Mouse (Mus musculus) cerebellum, adult 9-10 months (tissue): Measurements from ENCODE around the gene Srrm3.
A peak's percentile ranks its signal among the peaks of the same experiment; 100 is the strongest.

Experiments used
- DNase-seq: peaks from one replicate; pipeline ENCODE4 v3.0.0; 2022

The Srrm3 gene

DNA sequence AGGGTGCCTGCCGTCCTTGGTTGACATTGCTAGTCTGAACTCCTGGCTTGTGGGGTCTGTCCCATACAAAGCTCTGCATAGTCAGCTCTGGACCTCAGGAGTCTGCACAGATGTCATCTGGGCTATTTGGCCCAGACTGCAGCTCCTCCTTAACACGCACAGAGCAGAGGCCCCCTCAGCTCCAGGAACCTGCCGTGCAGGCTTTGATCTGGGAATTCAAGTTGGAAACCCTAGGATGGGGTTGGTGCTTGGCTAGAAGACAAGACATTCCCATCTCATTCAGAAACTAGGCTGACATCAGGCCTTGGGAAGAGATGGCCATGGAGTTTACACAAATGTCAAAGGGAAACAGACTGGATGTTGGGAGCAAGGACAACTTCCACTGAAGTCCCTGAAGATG lies 17.8 kb downstream of the Srrm3 start:
- no peak for DNase-seq

- DNase-seq: no peak
These were observed 19.5 kb downstream of the Srrm3 start for GRCm38 (mm10) chr5:135826225-135826624.

DNA sequence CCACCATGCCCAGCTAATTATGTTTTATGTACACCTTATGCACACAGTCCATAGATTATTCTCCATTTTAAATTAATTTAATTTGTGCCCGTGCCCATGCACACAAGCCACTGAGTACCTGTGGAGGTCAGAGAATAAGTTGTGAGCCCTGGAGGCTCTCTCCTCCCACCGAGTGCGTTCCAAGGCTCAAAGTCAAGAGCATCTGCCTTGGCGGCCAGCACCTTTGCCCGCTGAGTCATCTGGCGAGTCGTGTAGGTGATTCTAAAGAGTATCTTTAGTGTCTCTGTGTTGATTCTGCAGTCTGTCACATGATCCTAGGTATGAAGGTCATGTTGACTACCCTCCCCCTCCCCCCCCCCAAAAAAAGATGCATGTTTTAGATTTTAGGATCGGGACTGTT lies 22.7 kb downstream of the Srrm3 start:
- DNase-seq: no peak

DNA sequence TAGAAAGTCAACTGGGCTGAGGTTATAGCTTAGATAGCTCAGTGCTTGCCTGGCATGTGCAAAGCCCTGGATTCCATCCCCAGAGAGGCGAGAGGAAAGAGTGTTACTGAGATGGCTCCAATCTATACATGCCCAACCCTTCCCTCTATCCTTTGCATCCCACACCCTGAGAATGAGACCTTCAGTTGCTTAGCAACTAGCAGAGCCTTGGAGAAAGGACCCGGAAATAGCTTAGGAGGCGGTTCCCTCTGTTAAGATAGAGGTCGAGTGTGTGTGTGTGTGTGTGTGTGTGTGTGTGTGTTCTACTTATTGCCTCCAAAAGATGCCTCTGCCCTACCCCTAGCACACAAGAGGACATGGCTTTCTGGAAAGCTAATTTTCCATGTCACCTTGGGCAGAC lies 26.0 kb downstream of the Srrm3 start:
- DNase-seq: no peak

DNA sequence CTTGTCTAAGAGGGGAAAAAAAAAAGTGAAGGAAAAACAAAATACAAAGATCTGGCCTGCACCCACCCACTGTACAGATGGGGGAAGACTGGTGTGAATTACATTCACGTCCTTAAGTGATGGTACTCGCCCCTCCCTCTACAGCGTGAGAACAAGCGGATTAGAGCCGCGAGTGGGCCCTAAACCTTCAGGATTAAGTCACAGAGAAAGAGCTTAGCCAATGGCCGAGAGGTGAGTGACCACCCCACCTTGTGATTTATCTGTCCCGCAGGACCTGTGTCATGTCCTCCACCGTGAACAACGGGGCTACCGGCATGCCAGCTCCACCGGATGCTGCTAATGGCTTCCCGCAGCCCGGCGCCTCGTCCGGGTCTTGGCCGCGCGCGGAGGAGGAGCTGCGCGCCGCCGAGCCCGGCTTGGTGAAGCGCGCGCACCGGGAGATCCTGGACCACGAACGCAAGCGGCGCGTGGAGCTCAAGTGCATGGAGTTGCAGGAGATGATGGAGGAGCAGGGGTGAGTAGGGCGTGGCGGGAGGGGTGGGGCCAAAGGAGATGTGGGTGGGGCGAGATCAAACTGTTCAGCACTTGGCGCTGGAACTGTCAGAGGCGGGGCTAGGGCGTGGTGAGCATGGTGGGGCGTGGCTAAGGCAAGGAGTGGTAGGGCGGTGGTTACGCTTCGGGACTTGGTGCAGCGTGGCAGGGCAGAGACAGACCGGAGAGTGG lies 28.2 kb downstream of the Srrm3 start:
- peak; percentile 85 for DNase-seq

DNA sequence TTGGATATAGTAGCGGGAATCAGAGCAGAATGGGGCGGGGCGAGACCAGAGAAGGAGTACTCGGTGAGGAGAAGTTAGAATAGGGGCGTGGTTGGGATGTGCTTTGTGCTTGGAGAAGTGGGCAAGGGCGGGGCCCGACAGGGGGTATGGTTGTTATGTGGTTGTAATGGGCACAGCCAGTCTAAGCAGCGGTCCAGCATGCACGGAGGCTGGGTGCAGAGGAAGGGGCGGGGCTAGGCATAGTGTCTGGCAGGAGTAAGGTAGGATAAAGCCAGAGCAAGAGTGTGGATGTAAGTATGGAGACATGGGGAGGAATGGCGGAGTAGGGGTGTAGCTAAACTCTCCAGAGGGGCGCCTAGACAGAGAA lies 28.8 kb downstream of the Srrm3 start:
- DNase-seq: no peak

GRCm38 (mm10) chr5:135835981-135836380 lies 29.3 kb downstream of the Srrm3 start:
- peak; percentile 73 for DNase-seq

GRCm38 (mm10) chr5:135841651-135842050 lies 35.0 kb downstream of the Srrm3 start:
- DNase-seq: no peak

- DNase-seq: no peak
These were observed 36.7 kb downstream of the Srrm3 start for GRCm38 (mm10) chr5:135843418-135843817.

DNA sequence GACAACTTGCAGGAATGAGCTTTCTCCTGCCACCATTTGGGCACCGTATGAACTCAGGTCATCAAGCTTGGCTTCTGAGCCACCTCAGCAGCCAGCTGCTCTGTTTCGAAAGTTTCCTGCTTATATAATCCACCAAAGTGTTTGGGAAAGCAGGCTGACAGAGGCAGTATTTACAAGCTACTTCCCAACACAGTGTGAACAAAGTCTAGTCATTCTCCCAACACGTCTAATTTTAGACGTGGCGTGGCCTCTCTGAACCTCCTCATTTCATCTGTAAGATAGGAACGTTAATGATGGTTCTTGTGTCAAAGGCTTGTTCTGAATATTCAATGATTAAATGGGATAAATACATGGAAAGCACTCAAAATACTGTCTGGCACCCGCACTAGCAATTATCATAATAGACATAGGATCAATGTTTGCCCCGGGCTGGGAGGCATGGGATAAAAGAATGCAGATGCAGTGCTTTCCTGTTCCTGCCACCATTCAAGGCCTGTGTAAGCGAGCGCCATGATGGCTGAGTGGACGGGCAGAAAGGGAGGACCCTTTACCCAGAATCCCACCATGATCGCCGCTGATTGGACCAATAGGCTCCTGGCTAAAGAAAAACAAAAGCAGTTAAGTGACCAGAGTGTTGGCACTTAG lies 39.1 kb downstream of the Srrm3 start:
- no peak for DNase-seq

GRCm38 (mm10) chr5:135847460-135847859 lies 40.8 kb downstream of the Srrm3 start:
- DNase-seq: no peak

DNA sequence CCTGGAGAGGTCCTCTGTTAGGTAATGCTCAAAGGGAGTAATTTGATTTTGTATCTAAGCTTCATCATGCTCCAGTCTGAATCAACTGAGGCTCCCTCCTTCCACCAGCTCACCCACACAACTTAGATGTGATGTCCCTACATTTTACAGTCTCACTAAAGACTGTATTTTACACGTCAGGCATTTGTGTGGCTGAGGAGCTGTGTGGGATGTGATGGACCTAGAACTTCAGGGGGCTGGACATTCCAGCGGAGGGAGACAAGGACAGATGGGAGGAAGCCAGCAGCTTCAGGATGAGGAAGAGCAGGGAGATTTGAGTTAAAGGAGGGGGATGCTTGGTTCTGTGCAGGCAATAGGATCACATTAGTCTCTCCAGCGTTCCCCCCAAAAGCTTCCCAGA lies 41.2 kb downstream of the Srrm3 start:
- no peak for DNase-seq

GRCm38 (mm10) chr5:135851024-135851423 lies 44.3 kb downstream of the Srrm3 start:
- no peak for DNase-seq

DNA sequence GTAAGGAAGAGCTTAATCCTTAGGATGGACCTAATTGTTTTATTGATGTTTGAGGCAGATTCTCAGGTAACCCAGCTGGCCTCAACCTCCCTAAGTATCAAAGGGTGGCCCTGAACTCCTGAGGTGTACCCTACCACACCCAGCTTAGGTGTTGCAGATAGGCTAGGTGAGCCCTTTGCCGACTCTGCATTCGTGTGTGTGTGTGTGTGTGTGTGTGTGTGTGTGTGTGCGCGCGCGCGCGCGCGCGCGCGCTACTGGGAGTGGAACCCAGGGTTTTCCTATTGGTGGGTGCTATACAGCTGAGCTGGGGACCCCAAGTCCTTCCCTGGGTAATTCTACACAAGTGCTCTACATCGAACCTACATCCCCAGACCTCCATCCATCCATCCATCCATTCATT lies 44.8 kb downstream of the Srrm3 start:
- no peak for DNase-seq

GRCm38 (mm10) chr5:135852421-135852820 lies 45.7 kb downstream of the Srrm3 start:
- no peak for DNase-seq

DNA sequence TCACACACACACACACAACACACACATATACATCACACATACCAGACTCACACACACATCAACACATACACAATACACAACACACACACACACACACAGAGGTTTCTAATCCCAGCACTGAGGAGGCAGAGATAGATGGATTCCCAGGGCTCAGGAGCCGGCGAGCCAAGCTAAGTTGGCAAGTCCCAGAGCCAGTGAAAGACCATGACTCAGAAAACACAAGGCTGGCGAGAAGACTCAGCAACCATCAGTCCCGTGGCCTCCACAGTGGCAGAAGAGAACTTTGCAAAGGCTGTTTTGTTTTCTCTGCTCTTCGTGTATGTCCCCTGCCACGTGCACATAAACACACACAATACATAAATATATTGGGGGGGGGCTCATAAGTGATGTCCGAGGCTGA lies 47.0 kb downstream of the Srrm3 start:
- DNase-seq: no peak

GRCm38 (mm10) chr5:135855156-135855555 lies 48.5 kb downstream of the Srrm3 start:
- DNase-seq: peak; percentile 86

- DNase-seq: no peak
These were observed 60.0 kb downstream of the Srrm3 start for GRCm38 (mm10) chr5:135866662-135867061.

DNA sequence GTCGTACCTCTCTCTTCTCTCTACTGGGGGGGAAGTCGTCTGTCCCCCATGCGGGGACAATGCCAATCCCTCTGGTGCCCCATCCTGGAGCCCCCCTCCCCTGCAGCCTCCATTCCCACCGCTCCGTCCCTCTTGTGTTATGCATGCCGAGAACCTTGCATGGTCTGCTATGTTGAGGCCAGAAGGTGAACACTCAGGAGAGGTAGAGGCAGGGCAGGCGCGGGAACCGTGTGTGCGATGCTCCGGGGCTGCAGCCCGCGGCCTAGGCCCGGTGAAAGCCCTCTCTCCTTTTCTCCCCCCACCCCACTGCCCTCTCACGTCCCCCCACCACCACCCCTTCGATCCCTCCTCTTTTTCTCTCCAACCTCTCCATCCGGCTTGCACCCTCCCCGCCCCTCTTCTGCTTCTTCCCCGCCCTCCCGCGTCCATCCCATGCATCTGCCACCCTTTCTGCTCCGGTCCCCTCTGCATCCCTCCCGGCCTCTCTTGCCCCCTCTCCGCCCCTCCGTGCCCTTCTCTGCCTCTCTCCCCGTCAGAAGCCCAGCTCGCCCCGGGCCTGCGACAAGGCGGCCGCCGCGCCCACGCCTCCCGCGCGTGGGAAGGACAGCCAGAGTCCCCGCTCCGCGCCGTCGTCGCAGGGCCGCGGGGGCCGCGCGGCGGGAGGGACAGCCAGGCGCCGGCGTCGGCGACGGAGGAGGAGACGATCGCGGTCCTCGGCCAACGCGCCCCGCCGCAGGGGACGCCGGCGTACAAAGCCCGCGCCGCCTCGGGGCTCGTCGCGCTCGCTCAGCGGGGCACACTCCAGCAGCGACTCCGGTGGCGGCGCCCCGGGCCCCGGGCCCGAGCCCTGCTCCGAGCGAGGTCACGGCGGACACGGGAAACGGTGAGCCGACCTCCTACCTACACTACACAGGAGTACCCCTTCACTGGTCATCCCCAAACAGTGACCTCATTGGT lies 61.2 kb downstream of the Srrm3 start:
- DNase-seq: no peak

GRCm38 (mm10) chr5:135868653-135869052 lies 62.0 kb downstream of the Srrm3 start:
- no peak for DNase-seq

GRCm38 (mm10) chr5:135869661-135870423 lies 63.2 kb downstream of the Srrm3 start:
- no peak for DNase-seq

DNA sequence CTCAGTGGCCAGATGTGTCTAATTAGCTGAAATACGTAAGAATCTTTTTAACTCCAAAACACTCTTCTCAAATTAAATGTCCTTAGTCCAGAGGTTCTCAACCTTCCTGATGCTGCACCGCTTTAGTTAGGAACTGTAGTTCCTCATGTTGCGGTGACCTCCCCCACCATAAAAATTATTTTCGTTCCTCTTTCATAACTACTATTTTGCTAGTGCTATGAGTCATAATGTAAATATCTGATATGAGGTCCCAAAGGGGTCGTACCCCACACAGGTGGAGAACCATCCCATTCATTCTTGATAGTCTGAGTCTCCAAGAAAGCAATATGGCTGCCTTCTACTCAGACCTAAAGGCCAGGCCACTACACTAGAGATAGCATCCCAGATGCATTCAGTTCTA lies 63.8 kb downstream of the Srrm3 start:
- no peak for DNase-seq

GRCm38 (mm10) chr5:135872996-135873395 lies 66.3 kb downstream of the Srrm3 start:
- no peak for DNase-seq
